Mouse (Mus musculus): ENCODE measurements around the gene Apaf1.

The Apaf1 gene

DNA sequence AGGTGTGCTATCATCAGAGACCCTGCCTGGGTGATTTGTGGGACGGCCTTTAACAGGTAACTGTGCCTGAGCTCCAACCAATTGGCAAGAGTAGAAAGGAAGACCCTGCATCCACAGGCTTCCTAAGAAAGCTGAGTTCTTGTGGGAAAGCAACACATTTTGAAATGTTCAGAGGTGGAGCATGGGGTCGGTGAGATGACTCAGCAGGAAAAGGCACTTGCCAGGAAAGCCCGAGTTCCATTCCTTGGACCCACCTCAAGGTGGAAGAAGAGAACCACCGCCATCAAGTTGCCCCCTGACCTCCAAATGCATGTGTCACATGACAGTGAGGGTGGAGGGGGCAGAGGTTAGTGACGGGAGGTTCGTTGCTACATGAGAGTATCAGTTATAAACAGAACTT is 108.1 kb downstream of the Apaf1 start:
- DNase-seq (ENCODE audit: inconsistent ontology term): no peak

DNA sequence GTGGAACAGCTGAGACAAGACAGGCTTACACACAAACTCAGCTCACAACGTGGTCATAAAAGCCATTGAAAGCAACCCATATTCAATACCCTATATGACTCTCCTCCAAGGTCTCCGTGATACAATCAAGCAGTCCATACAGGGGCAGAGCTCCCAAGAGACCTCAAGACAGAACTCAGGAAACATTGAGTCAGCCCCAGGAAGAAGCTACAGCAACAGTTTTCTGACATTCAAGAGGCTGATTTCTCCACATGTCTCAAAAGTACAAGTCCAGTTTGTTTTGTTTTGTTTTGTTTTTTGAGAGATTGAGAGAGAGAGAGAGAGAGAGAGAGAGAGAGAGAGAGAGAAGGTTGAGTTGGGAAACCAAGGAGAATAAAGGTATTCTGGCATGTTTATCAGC is 108.5 kb downstream of the Apaf1 start:
- DNase-seq (ENCODE audit: inconsistent ontology term): no peak

DNA sequence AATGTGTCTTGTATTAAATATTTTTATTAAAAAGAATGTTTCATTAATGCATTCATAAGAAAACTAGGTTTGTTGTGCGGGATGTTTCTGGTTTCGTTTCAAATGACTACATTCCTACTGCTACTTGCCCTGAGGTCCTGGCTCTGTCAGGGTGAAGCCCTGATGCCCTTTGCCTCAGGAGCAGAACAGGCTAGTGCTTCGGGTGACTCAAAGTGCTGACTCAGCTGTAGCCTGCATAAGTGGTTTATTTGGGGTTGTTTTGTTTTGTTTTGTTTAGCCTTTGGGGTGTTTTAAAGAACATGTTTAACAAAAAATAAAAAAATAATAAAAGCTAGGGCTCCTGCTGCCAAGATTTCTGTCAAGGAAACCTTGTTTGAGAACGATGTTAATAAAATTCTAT is 112.0 kb downstream of the Apaf1 start:
- DNase-seq (ENCODE audit: inconsistent ontology term): no peak

DNA sequence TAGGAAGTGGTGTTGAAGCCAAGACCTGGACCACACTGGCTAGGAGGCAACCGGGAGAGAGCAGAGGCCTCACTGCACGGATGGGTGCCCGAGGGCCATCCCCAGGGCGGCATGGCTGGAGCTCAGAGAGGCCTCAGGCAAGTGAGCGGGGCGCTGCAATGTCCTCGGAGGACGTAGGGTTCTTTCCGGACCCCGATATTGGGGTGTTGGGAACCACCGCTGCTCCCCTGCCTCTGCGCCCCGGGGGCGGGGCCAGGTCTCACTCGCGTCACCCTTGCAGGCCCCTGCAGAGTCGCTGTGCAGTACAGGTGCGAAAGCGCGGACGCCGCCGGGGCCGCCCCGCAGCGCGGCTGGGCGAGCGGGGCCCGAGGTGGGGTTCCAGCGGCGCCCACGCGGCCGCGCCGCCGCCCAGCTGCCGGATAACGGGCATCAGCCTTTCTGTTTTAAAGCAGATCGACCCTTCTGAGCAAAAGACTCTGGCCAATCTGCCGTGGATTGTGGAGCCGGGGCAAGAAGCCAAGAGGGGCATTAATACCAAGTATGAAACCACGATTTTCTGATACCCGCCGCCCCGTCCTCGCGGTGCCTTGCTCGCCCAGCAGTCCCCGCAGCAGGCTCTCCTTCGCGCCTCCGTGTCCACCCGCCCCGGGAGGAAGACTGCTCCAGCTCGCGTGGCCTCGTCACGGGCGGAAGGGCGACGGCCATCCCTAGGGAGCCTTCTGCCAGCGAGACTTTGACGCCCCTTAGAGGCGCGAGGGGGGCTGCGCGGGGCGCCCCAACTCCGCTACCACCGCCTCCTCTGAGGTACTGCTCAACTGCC is 113.0 kb downstream of the Apaf1 start:
- peak; percentile 26 for DNase-seq (ENCODE audit: inconsistent ontology term)

DNA sequence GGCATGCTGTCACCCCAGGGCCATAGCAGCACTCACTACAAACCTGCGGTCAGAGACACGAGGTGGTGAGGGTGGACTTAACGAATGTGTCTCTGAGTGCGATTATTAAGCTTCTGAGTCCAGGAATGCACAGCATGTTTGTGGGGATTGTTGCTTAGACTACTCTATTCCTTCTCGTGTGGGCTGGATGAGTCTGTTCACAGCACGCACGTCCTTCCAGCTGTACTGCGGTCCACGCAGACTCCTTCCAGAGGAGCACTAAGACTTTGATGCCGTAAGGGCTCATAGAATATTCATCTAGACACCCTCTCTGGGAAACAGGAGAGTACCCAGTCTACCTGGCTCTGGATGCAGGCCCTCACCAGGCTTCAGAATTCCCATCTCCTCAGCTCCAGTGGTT is 114.3 kb downstream of the Apaf1 start:
- no peak for DNase-seq (ENCODE audit: inconsistent ontology term)

DNA sequence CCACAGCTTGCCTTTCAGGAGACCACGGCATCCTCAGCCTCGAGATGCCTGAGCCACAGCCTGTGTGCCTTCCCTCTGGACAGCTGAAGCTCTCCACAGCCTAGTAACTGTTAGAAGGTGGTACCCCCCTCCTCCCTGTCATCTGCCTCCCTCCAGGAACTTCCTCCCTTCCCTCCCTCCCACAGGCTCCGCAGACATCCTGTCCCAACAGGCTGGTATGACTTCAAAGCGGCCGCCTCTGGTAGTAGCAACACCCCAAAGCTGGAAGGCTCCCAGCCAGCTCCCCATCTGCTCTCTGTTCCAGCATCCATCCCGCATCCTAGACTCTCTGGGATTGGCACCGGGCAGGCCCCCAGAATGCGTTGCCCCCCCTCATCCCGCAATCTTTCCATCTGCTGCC is 115.7 kb downstream of the Apaf1 start:
- DNase-seq (ENCODE audit: inconsistent ontology term): no peak

DNA sequence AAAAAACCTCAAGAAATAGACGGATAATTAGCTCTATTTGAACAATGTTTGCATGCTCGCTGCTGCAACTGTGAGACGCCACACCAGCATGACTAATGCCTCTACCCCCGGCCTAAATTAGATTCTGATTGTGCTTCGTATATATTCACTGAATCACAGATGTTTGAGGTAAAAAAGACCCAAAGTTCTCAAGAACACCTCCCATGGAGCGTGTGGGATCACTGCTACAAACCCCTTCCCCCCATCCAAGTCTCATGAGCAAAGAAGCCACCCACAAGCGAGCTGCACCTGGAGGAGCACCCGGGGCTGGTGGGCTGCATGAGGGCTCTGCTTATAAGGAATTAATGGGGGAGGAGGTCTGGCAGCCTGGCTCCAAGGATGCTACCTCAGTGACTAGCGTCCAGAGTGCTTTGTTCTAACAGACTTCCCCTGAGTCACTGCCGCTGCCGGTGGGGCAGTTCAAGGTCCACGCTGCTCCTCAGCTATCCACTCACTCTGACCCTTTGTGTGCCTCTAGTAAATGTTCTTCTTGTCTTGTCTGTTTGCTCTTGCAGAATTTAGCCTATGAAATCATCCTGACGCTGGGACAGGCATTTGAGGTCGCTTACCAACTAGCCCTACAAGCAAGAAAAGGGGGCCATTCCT is 116.8 kb downstream of the Apaf1 start:
- DNase-seq (ENCODE audit: inconsistent ontology term): no peak

DNA sequence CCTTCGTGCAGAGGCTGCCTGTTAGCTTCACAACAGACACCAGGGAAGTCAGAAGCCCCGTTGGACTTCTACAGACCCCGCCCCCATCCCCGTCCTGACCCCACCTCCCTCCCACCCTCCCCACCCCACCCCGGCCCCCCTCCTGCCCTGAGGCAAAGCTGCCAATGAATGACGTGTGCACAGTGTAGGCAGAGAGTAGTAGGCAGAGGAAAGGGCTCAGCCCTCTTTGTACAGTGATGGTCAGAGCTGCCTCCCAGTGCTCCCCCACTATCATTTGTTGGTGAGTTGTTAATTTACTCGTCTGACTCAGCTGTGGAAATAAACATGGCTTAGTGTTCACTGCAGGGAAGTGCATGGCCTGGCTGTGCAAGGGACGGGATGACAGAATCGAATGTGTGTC is 118.1 kb downstream of the Apaf1 start:
- no peak for DNase-seq (ENCODE audit: inconsistent ontology term)

DNA sequence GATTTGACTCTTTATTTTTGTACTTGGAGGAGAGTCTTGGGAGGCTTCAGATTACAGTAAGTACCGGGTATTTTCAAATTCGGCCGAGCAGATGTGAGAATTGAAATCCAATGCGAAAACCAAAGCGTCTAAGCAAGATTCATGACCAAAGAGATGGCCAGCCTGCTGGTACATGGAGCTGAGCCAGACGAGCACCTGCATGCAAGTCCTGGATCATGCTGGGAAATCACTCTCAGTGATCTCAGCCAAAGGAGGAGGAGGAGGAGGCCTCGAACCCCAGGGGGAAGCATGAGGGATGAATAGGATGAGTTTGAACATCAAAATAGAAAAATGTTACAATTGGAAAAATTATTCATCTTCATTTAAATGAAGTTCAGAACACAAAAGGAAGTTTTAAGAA is 122.2 kb downstream of the Apaf1 start:
- DNase-seq (ENCODE audit: inconsistent ontology term): no peak

DNA sequence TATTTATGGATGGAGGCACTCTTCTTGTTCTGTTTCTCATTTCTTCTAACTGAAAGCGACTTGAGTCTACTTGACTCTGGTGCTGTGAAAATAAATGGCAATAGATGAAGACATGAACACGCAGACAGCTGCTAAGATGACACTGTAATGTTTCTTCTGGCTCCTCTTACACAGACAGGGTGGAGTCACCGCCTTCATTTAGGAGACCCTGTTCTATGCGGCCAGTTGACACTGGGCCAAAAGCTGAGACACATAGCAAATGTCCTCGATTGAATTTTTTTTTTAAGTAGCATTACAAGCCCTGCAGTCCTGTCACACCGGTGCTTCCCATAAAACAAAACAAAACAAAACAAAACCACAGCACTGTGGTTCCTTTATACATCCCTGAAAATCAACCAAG is 128.7 kb downstream of the Apaf1 start:
- no peak for DNase-seq (ENCODE audit: inconsistent ontology term)

DNA sequence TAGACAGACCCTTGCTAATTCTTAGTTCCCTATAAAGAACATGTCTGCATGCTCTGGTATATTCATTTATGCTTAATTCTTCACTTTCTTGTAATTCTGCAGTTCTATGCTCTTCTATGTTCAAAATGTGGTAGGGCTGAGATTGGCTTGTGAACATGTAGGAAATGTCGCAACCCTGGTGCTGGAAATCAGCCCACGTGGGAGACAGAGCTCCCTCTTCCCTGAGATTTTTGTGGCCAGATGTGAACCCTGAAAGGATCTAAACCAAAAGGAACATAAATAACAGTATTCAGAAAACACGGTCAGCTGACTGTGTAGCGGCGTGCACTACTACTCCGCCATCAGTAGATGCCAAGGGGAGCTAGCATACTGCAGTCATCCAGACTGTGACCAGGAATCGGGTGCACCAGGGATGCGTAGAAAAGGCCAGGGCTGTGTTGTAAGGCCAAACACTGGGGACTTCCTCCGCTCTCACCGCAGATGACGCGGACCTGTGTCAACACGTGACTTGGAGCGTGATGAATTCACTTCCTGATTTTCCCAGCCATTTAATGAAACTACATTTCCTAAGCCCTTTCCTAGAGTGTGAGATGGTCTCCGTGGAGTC is 129.4 kb downstream of the Apaf1 start:
- no peak for DNase-seq (ENCODE audit: inconsistent ontology term)

DNA sequence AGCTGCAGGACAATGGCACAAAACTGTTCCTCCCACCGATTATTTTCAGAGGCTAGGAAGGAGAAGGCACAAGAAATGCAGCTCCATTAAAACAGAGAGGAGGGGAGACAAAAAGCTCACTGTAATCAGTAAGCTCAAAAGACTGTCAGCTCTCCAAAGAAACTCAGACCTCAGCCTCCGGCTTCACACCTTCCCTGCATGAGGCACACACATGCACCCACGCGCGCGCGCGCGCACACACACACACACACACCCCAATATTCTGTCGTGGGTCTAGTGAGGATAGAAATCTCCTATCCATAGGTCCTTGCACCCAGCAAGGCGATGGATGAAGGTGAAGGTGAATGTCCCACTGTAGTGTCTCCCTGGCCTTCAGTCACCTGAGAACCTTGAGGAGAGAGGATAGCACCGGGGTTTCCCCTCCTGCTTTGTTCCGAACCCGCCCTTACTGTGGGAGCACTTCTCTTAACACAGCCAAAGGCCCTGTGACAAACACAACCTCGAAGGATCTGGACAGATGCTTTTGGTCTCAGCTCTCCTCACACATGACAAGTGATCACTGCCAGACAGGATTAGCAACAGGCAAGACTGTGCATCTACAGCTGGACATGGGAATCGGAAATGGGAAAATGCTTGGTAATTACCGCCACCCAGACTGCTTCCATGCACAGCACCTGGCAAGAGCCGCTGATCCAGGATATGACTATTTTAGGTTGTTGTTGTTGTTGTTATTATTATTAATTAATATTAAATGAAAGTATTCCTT is 134.8 kb downstream of the Apaf1 start:
- no peak for DNase-seq (ENCODE audit: inconsistent ontology term)

DNA sequence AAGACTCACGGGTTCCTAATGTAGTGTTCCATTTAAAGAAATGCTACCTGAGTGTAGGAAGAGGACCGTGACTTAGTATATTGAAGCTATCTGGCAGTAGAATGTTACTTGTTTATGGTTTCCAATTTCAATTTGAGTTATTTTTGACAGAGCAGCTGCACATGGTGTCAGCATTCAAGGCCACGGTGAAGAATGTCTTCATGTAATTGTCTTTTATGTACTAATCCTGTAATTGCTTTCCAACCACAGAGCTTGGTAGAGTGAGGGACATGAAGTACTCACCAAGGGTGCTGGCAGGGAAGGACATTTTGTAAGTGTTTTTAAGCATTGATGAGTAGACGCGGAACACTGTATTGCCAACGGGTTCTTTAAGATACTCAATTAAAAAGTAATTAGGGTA is 135.5 kb downstream of the Apaf1 start:
- DNase-seq (ENCODE audit: inconsistent ontology term): no peak

DNA sequence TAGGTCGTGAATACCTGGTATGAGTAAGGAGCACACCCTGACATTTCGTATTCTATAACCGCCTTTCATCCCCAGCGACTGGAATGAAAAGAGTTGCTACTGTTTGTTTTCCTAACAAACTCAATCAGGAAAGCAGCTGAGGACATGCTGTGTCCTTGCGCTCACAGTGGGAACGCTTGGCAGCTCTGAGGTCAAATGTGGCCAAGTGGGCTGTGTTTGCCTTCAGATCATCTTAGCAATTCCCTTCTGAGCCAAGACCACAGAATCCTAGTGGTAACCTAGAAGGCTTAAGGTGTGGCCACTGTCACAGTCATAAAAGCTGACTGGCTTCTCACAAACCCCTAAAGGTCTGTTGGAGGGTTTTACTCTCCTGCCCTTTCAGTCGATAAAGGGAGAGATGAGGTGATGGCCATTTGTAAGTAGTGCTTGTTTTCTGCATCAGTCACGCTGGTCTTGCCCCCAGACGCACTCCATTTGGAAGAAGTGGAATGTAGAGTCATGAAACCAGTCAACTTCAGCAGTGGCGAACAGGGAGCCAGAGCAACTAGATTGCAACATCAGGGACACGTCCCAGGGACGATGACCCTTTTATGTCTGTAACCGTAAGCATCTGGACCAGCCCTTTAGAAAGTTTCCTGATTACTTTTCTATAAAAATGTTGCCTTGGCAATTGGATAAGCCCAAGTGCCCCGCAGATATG is 140.4 kb downstream of the Apaf1 start:
- no peak for DNase-seq (ENCODE audit: inconsistent ontology term)

DNA sequence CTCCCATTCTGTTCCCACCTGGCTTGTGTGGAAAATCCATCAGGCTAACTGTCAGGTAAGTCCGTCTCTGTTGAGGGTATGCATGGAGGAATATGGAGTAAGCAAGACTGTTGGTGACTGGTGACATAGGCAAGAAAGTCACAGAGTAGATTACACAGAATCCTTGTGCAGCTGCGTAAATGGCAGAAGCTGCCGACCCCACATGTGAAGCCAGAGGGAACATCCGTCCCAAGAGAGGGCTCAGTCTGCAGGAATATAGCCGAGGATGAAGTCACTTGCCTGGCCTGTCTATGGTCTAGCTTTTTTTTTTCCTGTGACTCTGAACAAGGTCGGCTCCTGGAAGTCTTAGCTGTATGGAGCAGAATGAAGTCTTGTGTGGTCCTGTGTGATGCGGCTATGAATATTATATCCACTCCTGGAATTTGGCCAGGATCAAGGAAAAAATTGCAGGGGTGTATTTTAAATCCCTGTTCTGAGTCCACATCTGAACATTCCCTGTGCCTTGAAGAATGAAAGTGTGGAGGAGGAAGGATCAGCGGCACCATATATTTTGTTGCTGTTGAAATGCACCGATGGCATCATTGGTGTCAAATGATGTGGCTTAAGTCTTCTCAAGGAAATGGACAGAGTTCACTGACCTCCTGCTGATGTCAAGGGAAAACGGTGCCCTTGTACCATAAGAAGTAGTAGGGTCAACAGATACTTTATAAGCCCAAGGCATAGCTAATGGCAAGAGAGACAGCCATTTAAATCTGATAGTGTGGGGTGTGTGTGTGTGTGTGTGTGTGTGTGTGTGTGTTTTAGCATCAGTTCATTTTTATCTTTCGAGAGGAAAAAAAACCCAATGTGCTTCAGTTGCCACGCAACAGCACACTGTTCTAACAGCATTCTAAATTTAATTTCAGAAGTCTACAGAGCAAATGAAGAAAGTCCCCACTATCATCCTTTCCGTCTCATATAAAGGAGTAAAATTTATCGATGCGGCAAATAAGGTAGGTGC is 141.7 kb downstream of the Apaf1 start:
- no peak for DNase-seq (ENCODE audit: inconsistent ontology term)
